Mouse (Mus musculus) mouse embryonic stem cell (cell line): ENCODE data around the gene Amacr.

Experiments used
- in situ Hi-C, 2 experiments: fragments of 300-500 bp; cut with MboI; formaldehyde crosslinking; loops; 1 replicate in 1 of 2; 3 replicates in 1 of 2; pipeline ENCODE4 v1.14.3; 2019 to 2020; ENCODE audit warnings: low sequenced_read_pairs in 2 of 2, low pct_unique_long_range_greater_than_20kb in 1 of 2, mixed read lengths in 1 of 2; ENCODE audit not compliant: unreplicated experiment in 1 of 2

The Amacr gene

GRCm38 (mm10) chr15:11037711-11038110 is 56.2 kb downstream of the Amacr start, which contains the start of gene Rxfp3:
Gene Rxfp3 (minus strand): TSS chr15:11037991.
- in situ Hi-C loops, result loop anchor here in 1 of 2 experiments (10.0 kb wide), 1 partner anchor 287 kb away; no protein-coding TSS in a partner anchor

GRCm38 (mm10) chr15:11038476-11038875 is 56.9 kb downstream of the Amacr start:
- in situ Hi-C loops, result loop anchor here in 1 of 2 experiments (10.0 kb wide), 1 partner anchor 286 kb away; no protein-coding TSS in a partner anchor

GRCm38 (mm10) chr15:11040067-11040466 is 58.5 kb downstream of the Amacr start:
- in situ Hi-C loops, result no loop called here

GRCm38 (mm10) chr15:11041229-11041628 is 59.7 kb downstream of the Amacr start:
- in situ Hi-C loops, result no loop called here

GRCm38 (mm10) chr15:11042828-11043227 is 61.3 kb downstream of the Amacr start:
- in situ Hi-C loops, result no loop called here
